Mouse (Mus musculus) spleen, postnatal 10 days (tissue): Measurements from ENCODE around the gene Gm20696.

ENCODE experiments used
- DNase-seq, 2 experiments: peaks; one replicate each; pipeline ENCODE4 v3.0.0; 2021 to 2022; ENCODE audit warnings: low spot score in 2 of 2

Gm20696 gene

GRCm38 (mm10) chr6:99484884-99485216, 181.7 kb downstream of the Gm20696 start:
- DNase-seq: no peak

DNA sequence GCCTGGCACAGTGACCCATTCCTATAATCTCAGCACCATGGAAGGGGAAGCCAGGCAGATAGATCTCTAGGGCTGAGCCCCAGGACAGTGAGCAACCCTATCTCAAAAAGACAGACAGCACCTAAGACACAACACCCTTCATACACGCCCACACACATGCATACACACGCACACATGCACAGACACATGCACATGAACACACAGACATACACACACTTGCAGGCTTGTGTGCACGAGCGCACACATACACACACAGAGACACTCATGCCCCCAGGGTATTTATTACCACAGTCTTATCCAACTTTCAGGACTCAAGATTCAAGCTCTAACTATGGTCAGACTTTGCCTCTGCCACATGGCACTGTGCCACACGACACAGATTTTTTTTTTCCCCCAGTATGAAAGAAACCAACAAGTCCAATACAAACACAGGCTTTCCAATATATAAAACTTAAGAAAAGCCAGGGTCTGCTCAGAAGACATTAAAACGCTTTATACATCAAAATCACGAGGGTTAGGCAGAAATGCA, 182.3 kb downstream of the Gm20696 start:
- DNase-seq: no peak

DNA sequence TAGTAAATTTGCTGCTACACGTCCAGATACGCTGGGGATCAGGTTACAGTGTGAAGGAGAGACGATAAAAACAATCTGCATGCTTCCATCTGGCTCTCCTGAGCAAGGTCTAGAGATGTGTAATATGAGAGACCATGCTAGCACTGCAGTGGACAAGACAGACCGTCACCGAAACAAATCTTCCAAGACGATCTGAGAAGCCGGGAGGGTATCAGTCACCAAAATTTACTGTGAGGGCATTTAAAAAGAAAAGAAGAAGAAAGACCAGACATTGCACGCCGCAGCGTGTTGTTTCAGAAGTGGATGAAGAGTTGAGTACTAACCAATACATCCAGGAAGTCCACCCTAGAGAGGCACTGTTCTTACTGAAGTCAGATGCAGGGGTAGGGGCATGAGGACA, 183.0 kb downstream of the Gm20696 start:
- no peak for DNase-seq

DNA sequence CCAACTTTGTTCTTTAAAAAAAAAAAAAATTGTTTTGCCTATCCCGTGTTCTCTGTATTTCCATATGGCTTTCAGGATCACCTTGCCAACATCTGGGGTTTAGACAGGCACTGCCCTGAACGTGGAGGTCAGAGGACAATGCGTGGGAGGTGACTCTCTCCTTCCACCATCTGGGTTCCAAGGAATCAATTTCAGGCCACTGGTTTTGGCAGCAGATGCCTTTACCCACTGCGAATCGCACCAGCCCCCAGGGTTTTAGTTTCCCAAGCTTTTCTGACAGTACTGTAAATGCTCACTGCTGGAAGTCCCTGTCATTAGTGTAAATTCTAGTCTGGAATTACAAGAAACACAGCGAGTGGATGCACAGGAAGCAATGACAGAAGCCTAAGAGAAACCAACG, 185.0 kb downstream of the Gm20696 start:
- DNase-seq: no peak

GRCm38 (mm10) chr6:99478873-99479650, 187.5 kb downstream of the Gm20696 start:
- no peak for DNase-seq

DNA sequence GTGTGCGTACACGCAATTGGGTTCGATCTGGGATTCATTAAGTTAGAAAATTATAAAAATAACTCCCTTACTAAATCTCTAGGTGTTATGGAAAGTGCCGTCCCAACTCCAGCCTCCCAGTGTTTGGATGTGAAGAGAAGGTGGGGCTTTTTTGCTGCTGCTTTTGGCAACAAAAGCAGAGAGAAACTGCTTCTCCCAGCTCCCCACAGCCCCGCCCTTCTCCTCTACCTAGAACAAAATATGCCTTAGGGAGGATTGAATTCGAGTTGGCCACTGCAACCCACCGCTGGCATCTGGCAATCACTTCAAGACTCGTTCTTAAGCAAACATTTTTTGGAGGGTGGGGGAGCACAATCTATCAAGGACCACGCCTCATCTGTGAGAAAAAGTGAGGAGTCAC, 191.6 kb downstream of the Gm20696 start:
- no peak for DNase-seq

- no peak for DNase-seq
These were observed 195.7 kb downstream of the Gm20696 start for GRCm38 (mm10) chr6:99470906-99471305.

DNA sequence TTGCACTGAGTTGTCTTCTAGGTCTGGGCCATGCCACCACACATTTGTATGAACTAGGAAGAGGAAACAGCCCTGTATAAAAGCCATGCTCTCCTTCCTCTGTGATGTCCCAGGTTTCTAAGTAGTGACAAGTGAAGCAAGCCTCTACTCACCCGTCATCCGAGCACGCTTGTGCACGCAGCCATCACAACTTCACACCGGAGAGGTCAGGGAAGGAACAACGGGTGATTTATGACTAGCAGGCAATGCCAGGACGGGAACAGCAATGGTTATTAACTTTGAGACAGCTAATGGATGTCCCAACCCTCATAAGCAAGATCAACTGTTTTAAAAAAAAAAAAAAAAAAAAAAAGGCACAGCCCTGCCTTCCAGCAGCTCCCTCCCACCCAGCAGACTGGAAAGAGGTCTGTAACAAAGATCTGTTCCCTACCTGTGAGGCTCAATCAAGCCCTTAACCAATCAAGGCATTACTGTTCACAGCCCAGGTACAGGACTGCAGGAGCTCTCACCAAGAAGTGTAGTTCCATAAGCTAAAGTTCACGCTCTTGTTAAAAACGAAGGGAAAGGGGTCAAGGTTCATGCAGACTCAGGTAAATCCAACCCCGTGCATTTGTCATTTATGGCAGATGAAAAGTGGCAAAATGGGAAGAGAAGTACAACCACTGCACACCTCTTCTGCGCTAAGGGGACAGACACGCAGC, 197.3 kb downstream of the Gm20696 start:
- no peak for DNase-seq

DNA sequence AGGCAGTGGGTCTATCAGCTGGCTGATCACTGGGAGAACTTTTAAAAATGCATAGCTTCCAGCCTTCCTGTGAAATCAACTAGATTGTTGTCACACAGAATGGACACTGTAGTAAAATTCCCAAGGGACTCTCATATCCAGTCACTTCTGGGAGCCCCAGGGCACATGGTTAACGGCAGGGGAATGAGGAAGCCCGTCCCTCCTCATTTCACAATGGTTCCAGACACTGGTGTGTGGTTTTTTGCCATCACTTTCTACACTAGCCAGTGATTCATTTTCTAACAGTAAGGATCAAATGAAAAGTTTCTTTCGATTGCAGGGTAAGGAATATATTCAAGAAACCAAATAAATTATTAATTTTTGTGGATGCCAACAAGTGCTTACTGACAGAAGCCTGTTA, 198.8 kb downstream of the Gm20696 start:
- no peak for DNase-seq

GRCm38 (mm10) chr6:99467109-99467508, 199.5 kb downstream of the Gm20696 start:
- DNase-seq: no peak

DNA sequence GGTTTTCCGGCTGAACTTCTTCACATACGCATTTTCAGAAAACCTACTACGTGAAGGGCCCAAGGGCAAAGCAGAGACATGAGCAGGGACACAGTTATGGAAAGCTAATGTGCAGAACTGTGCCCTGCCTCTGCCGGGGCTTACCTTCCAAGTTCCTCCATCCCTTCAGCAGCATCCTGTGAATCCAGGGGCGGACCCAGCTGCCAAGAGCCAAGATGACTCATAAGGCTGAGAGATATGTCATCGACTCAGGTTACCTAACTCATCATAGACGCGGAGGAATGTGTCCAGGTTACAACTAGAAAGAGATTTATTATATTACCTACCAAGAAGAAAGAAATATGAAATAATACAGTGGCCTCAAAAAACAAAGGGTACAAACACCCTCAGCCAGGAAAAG, 200.2 kb downstream of the Gm20696 start:
- DNase-seq: no peak

DNA sequence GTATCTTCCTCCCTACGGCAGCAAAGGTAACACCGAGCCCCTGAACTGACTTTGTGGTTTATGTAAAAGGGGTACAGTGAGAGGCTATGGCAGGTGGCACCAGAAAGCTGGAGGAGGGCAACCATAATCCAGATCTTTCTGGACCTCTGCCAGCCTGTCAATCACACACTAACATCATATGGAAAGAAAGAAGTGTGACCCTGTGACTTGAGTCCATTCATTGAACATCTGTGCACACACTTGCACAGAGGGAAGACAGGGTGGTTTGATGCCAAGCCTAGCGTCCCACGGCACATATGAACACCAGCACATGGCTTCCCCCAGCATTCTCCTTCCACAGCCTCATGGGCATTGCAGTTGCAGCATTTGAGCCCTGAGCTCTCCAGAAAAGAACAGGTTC, 202.1 kb downstream of the Gm20696 start:
- DNase-seq: no peak

GRCm38 (mm10) chr6:99463906-99464305, 202.7 kb downstream of the Gm20696 start:
- no peak for DNase-seq

GRCm38 (mm10) chr6:99458775-99459174, 207.8 kb downstream of the Gm20696 start:
- DNase-seq: no peak

- DNase-seq: no peak
These were observed 212.7 kb downstream of the Gm20696 start for GRCm38 (mm10) chr6:99453763-99454520.

- DNase-seq: peak in 1 of 2 experiments; percentile 43
These were observed 213.9 kb downstream of the Gm20696 start for GRCm38 (mm10) chr6:99452638-99453185.

DNA sequence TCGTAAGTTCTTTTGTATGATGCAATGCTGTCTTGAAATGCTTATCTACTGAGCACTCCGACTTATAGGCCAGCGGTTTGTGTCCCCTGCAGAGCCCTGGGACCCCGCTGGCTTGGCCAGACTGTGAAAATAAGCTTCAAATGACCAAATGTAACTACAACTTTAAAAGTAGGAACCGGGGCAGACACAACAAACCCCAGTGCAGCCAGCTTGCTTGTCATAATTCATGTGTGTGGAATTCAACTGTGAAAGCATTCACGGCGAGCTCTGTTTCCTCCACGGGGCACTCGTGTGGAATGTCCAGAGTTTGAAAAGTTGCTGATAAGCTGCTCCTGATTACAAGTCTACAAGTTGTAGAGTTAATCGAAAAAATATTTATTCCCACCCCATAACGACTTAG, 215.1 kb downstream of the Gm20696 start:
- no peak for DNase-seq

DNA sequence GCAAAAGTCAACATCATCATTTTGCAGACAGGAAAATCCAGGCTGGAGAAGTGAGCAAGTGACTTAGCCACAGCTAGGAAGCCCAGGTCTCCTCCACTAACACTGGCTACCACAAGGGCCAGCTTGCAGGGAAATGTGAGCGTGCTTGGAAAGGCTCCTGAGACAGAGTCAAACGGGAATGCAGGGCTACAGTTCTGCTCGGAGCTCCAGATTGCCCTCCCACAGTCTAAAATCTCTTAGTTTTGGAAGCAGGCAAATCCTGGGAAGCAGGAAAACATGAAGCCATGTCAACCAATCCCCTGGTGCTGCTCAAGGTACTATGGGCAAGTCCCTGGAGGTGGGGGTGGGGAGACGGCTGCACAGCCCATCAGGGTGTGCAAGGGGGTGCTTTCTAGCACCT, 219.2 kb downstream of the Gm20696 start:
- no peak for DNase-seq

DNA sequence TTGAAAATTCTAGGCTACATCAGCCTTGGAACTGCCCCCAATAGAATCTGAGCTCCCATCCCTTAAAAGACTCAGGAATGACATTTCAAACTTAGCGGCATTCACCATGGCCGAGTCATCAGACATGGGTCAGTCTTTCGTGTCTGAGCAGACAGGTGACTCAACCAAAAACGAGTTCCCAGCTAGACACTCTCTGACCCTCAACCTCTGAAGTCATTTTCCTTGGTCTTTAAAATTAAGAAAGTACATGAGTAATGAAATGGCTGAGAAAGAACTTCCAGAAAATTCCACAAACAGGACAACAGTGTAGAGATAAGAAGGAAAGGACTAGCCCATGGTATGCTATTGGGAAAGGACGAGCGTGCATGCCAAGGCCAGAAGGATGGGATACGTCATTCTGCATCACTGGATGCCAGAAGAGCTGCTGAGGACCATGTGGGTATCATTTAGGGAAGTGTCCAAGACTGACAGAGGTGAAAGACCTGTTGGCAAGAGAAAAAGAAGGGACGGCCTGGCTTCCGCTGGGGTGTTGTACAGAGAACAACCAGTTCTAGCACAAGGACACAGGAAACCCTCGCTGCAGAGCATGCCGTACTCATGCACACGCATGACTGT, 219.7 kb downstream of the Gm20696 start:
- DNase-seq: no peak

DNA sequence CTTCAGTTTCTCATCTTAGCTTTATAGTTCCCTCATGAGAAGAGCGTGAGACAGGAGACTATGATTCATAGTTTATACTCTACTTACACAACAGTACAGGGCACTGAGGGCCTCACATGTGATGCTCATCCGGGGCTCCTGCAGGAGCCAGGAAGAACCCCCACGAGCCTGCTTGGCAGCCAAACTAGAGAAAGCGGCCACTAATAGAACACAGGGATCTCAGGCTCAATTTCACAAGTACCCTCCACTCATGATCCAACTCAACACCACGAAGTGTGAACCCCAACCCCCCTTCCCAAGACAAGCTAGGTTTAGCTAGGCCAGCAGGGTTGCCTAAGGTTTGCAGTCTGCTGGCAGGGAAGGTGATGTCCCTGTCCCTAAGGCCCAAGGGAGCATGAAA, 223.1 kb downstream of the Gm20696 start:
- DNase-seq: no peak

- DNase-seq: no peak
These were observed 225.5 kb downstream of the Gm20696 start for GRCm38 (mm10) chr6:99441100-99441499.

- DNase-seq: no peak
These were observed 226.0 kb downstream of the Gm20696 start for GRCm38 (mm10) chr6:99440606-99441005.
